ENCODE assay signal across 20 mouse cellular contexts in the genomic region with DNA sequence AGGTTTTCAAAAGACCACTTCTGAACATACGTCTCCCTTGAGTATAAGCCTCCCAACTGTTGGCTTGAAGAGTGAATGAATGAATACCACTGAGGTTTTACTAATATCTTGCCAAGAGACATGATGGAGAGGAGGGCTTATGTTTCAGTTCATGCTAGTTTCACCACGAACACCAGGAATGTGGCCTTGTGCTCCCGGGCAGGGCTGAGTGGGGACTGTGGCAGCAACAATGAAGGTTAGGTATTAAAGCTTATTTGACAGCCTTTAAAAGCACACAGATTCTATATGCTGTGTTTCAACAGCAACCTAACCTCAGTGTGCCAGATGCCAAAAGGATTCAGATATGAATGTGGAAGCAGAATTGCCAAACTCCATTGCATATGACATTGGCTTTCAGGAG.
A peak's percentile ranks its signal among the peaks of the same experiment; 100 is the strongest.
DNase-seq lines count a peak whose midpoint lies in the region; ATAC-seq lines count a peak whose summit lies in the region.
"Had no signal": no experiment of that assay in that cellular context is flagged by ENCODE, and none has a peak within 500 bp of the region (broad histone marks: within the 10 kb centered on the region; RNA-seq: fewer than 3 reads in every experiment).

No protein-coding gene starts in this region.

- no peaks in the 10 kb centered on the region for H3K9me3 ChIP-seq in limb, embryonic 11.5 days (ENCODE audit: control insufficient read depth, low read length)
- no peaks in the 10 kb centered on the region for H3K9me3 ChIP-seq in limb, embryonic 10.5 days (replicated peaks)
- no peaks in the 10 kb centered on the region for H3K9me3 ChIP-seq in hindbrain, embryonic 16.5 days (ENCODE audit: control insufficient read depth, low read length)
- H3K9me3 ChIP-seq: embryonic facial prominence, embryonic 13.5 days; G1E; heart, embryonic 15.5 days; hindbrain, embryonic 15.5 days; limb, embryonic 12.5 days; liver, embryonic 13.5 days; lung, embryonic 15.5 days; stomach, embryonic 15.5 days had no signal

- no peaks in the 10 kb centered on the region for H3K36me3 ChIP-seq in limb, embryonic 11.5 days (ENCODE audit: control insufficient read depth, insufficient read depth, low read length)
- H3K36me3 ChIP-seq in limb, embryonic 10.5 days = no peaks in the 10 kb centered on the region
- H3K36me3 ChIP-seq in hindbrain, embryonic 16.5 days (ENCODE audit: control insufficient read depth, insufficient read depth, low read length) = no peaks in the 10 kb centered on the region
- H3K36me3 ChIP-seq: embryonic facial prominence, embryonic 13.5 days; G1E; heart, embryonic 15.5 days; hindbrain, embryonic 15.5 days; limb, embryonic 12.5 days; liver, embryonic 13.5 days; lung, embryonic 15.5 days; stomach, embryonic 15.5 days had no signal

- DNase-seq in limb, embryonic 11.5 days (ENCODE audit: low spot score) = peak; percentile 24
- DNase-seq in limb, embryonic 10.5 days (ENCODE audit: low spot score) = no peak
- peak; percentile 50 for DNase-seq in Muller cell, postnatal 12 days (ENCODE audit: inconsistent ontology term)
- peak; percentile 12 for DNase-seq in embryo, embryonic 11 days
- DNase-seq in frontal cortex, adult 2 months (ENCODE audit: extremely low spot score in 1 of 2, low spot score in 1 of 2) = no peak
- no peak for DNase-seq in kidney, postnatal 14 days
- DNase-seq: kidney, adult 11 months; liver, embryonic 13.5 days; spleen, adult 18-20 months; thymus, adult 2 months had no signal

- H3K4me2 ChIP-seq in limb, embryonic 11.5 days (ENCODE audit: low read depth, severe bottlenecking) = no peak overlapping the region
- H3K4me2 ChIP-seq in hindbrain, embryonic 16.5 days (ENCODE audit: low read length) = no peak overlapping the region
- H3K4me2 ChIP-seq: heart, embryonic 15.5 days; lung, embryonic 15.5 days; stomach, embryonic 15.5 days had no signal

- H3K27me3 ChIP-seq in limb, embryonic 11.5 days (ENCODE audit: control insufficient read depth, insufficient read depth, low read length) = no peaks in the 10 kb centered on the region
- no peaks in the 10 kb centered on the region for H3K27me3 ChIP-seq in limb, embryonic 10.5 days (ENCODE audit: low read depth, poor library complexity, severe bottlenecking)
- H3K27me3 ChIP-seq in hindbrain, embryonic 16.5 days (replicated peaks; ENCODE audit: control insufficient read depth, insufficient read depth, low read length) = no peaks in the 10 kb centered on the region
- H3K27me3 ChIP-seq: embryonic facial prominence, embryonic 13.5 days; heart, embryonic 15.5 days; hindbrain, embryonic 15.5 days; limb, embryonic 12.5 days; liver, embryonic 13.5 days; lung, embryonic 15.5 days; stomach, embryonic 15.5 days had no signal

- no peak overlapping the region for H3K27ac ChIP-seq in limb, embryonic 11.5 days (replicated peaks; ENCODE audit: low read depth, low read length)
- no peak overlapping the region for H3K27ac ChIP-seq in limb, embryonic 10.5 days
- peak overlapping the region; percentile 23; the same call in 1 of the 2 replicates for H3K27ac ChIP-seq in hindbrain, embryonic 16.5 days (ENCODE audit: low read depth, low read length)
- H3K27ac ChIP-seq: embryonic facial prominence, embryonic 13.5 days; kidney, postnatal 0 days; layer of hippocampus, adult 2 months; limb, embryonic 12.5 days; liver, embryonic 13.5 days; lung, embryonic 15.5 days; stomach, embryonic 15.5 days had no signal

- H3K4me3 ChIP-seq in limb, embryonic 11.5 days (ENCODE audit: low read depth, low read length) = no peak overlapping the region
- no peak overlapping the region for H3K4me3 ChIP-seq in limb, embryonic 10.5 days
- no peak overlapping the region for H3K4me3 ChIP-seq in hindbrain, embryonic 16.5 days (ENCODE audit: low read length)
- H3K4me3 ChIP-seq: embryonic facial prominence, embryonic 13.5 days; heart, embryonic 15.5 days; hindbrain, embryonic 15.5 days; layer of hippocampus, adult 2 months; limb, embryonic 12.5 days; liver, embryonic 13.5 days; lung, embryonic 15.5 days; stomach, embryonic 15.5 days had no signal

- 41% methylated on average over 3 of the region's 3 CpGs for WGBS in limb, embryonic 11.5 days
- 56% methylated on average over 3 of the region's 3 CpGs for WGBS in limb, embryonic 10.5 days
- 34% methylated on average over 3 of the region's 3 CpGs for WGBS in hindbrain, embryonic 16.5 days

- H3K4me1 ChIP-seq in limb, embryonic 11.5 days (ENCODE audit: control insufficient read depth, insufficient read depth, low read length) = peaks cover 23% of the 10 kb centered on the region
- H3K4me1 ChIP-seq in limb, embryonic 10.5 days = peaks cover 45% of the 10 kb centered on the region
- peaks cover 23% of the 10 kb centered on the region for H3K4me1 ChIP-seq in hindbrain, embryonic 16.5 days (ENCODE audit: control insufficient read depth, insufficient read depth, low read depth, low read length)
- H3K4me1 ChIP-seq: stomach, embryonic 15.5 days had no signal

- no peak overlapping the region for H3K9ac ChIP-seq in limb, embryonic 11.5 days (ENCODE audit: low read length)
- no peak overlapping the region; the same call in 1 of the 2 replicates for H3K9ac ChIP-seq in hindbrain, embryonic 16.5 days (ENCODE audit: low read depth, low read length)
- H3K9ac ChIP-seq: embryonic facial prominence, embryonic 13.5 days; heart, embryonic 15.5 days; hindbrain, embryonic 15.5 days; limb, embryonic 12.5 days; liver, embryonic 13.5 days; lung, embryonic 15.5 days; stomach, embryonic 15.5 days had no signal

- ATAC-seq in limb, embryonic 11.5 days (ENCODE audit: insufficient number of reproducible peaks, low FRiP score, low TSS enrichment, low read depth) = no peak
- ATAC-seq in hindbrain, embryonic 16.5 days = no peak

Comparison
In these comparisons a context has a peak if more than half of its experiments do, and no peak if none do; other contexts are left out.
1. DNase-seq: peak in limb, embryonic 11.5 days (single experiment), Muller cell, postnatal 12 days (single experiment) and embryo, embryonic 11 days (single experiment); none in limb, embryonic 10.5 days (single experiment), frontal cortex, adult 2 months (0 of 2) and kidney, postnatal 14 days (single experiment).